Mouse (Mus musculus) kidney, adult 2 months (tissue): ENCODE data around the gene Alk.

ENCODE experiments used
- CTCF ChIP-seq: fragments of 200-500 bp; conservative IDR thresholded peaks from 2 replicates; pipeline ENCODE4 v1.5.1; 2011; ENCODE audit warnings: low read depth, mild to moderate bottlenecking, control low read depth, low read length, moderate library complexity, mixed read lengths; ENCODE audit not compliant: insufficient read depth, insufficient read length
- POLR2A ChIP-seq: fragments of 200-500 bp; IDR thresholded peaks from one replicate; pipeline ENCODE4 v1.6.1; 2011; ENCODE audit warnings: low read depth, low read length, control low read depth

- no peak for TF ChIP-seq POLR2A
- no peak for TF ChIP-seq CTCF
These were observed 615.5 kb downstream of the Alk start for GRCm38 (mm10) chr17:71988736-71989569.
